Mouse (Mus musculus): Measurements from ENCODE around the gene Usp46. TPM values are rescaled to one million over a fixed set of nuclear protein-coding genes. Genes with fewer than 3 reads are reported as not detected.

Usp46 gene
- polyA plus RNA-seq, 1 experiment from 2014 or later = 30.1 TPM

DNA sequence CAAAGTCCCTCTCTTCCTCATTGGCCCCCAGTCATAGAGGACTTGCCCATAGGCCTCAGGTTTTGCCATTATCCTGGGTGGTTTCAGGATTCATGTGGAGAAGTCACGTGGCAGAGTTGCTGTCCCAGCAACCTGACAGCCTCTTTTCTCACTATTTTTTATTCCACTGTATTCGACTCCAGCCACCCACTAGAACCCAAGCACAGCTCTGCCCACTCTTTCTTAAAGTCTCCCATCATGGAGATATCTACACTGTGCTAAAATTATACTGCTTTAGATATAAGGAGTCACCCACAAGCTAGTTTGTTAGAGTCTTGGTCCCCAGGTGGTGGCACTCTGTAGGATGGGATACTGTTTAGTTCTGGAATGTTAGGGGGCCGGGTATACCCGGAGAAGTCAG, 27.7 kb downstream of the Usp46 start:
- WGBS = 94% methylated on average over 4 of the region's 4 CpGs
- Histone ChIP-seq H3K4me1 (peaks cover 17% of the 10 kb centered on the region), H3K9me3 (replicated peaks) (no peaks in the 10 kb centered on the region), H3K27me3 (ENCODE audit: low read depth, poor library complexity, severe bottlenecking) (no peaks in the 10 kb centered on the region), H3K27ac (replicated peaks) (no peak overlapping the region), H3K36me3 (peaks cover 11% of the 10 kb centered on the region; the same call in 1 of the 2 replicates), H3K4me3 (no peak overlapping the region)
- no peak for DNase-seq (ENCODE audit: low spot score)

DNA sequence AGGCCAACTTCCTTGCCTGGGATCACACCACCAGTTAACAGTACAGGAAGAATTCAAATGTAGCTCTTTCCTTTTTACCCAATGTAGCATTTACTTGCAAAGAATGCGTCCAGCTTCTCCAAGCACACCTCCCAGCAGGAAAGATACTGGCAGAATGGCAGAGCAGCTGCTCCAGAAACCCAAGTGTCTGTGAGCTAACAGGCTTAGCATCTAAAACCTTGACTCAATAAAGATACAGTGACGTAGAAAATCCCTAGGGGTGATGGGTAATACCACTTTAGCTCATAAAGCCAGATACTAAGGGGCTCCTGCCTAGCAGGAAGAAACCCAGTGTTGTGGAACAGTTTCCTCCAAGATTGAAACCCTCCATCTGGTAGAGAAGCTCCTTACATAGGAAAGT, 32.8 kb downstream of the Usp46 start:
- 82% methylated on average over 2 of the region's 2 CpGs for WGBS
- Histone ChIP-seq H3K27me3 (ENCODE audit: low read depth, poor library complexity, severe bottlenecking) (no peaks in the 10 kb centered on the region), H3K4me1 (no peaks in the 10 kb centered on the region), H3K36me3 (peaks cover 24% of the 10 kb centered on the region), H3K4me3 (no peak overlapping the region), H3K27ac (replicated peaks) (no peak overlapping the region), H3K9me3 (replicated peaks) (no peaks in the 10 kb centered on the region)
- no peak for DNase-seq (ENCODE audit: low spot score)

DNA sequence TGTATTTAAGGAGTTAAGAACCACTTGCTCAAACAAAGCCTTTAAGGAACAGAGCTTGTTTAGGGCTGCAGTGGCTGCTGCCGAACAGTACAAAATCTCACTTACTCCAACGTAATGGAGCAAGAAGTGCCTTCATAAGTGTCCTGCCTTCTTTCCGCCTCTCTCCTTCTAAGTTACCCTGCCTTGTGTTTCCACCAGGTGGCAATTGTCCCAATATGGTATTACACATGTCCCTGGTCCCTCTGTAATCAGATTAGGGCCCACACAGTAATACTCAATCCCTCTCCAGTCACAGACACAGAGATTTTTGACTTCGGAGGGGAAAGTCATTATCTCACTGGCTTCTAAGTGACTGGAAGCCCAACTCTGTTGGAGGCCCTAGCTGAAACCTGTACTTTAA, 34.1 kb downstream of the Usp46 start:
- no peaks in the 10 kb centered on the region for H3K27me3 ChIP-seq (ENCODE audit: low read depth, poor library complexity, severe bottlenecking)
- H3K9me3 ChIP-seq (replicated peaks) = no peaks in the 10 kb centered on the region
- H3K4me3 ChIP-seq = no peak overlapping the region
- H3K27ac ChIP-seq (replicated peaks) = no peak overlapping the region
- DNase-seq (ENCODE audit: low spot score) = no peak
- peaks cover 26% of the 10 kb centered on the region for H3K36me3 ChIP-seq
- 90% methylated on average over 4 of the region's 4 CpGs for WGBS
- H3K4me1 ChIP-seq = 0 out of 2 replicates have a peak, but pooled peaks cover 3% of the 10 kb centered on the region

DNA sequence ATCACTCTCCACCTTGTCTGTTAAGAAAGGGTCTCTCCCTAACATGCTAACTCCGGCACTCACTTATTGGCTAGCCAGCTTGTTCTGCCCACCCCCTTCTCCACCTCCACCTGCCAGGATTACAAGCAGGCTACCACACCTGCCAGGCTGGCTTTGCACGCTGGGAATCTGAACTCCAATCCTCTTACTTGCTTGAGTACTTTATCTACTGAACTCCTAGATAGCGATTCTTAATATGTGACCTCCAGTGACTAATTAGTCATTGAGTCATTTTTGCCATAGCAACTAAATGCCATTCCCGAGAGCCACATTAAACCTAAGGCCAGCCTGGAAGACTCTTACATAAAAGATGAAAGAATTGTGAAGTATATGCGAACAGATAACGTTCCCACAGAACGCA, 38.4 kb downstream of the Usp46 start:
- Histone ChIP-seq H3K9me3 (replicated peaks) (no peaks in the 10 kb centered on the region), H3K4me1 (0 out of 2 replicates have a peak, but pooled peaks cover 3% of the 10 kb centered on the region), H3K27ac (replicated peaks) (no peak overlapping the region), H3K27me3 (ENCODE audit: low read depth, poor library complexity, severe bottlenecking) (no peaks in the 10 kb centered on the region), H3K4me3 (no peak overlapping the region), H3K36me3 (peaks cover 35% of the 10 kb centered on the region)
- 86% methylated on average over 7 of the region's 7 CpGs for WGBS
- DNase-seq (ENCODE audit: low spot score) = no peak

DNA sequence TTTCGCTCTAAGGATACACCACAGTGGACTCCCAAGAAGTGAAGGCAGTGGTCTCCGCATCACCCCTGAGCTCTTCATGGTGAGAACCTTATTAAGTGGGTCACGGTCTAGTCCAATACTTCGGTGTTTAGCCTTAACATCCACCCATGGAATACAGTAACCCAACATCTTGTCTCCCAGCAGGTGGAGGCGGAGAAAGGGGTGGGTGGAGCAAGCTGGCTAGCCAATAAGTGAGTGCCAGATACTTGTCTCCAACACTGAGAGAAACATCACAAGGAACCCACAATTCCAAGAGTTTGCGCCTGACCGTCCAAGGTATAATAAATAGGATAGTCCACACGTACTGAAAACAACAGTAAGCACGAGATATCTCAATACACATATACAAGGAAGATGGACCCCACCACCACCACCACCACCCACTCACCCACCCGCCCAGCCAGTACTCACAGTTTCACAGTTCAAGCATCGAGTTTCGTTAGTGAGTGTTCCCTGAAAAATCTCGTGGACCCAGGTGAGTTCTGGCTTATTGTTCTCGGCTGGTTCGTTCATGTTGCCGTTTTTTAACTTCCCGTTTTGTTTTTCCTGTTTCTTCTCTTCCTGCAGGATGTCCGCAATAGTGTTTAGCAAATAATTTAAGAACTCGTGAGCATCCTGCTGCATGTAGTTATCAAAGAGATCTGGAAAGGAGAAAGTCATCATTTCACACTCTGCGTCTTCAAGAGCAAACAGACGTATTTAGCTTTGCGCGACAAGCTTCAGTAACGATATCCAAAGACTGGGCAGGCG, 39.3 kb downstream of the Usp46 start:
- Histone ChIP-seq H3K27me3 (ENCODE audit: low read depth, poor library complexity, severe bottlenecking) (no peaks in the 10 kb centered on the region), H3K9me3 (replicated peaks) (no peaks in the 10 kb centered on the region), H3K4me1 (0 out of 2 replicates have a peak, but pooled peaks cover 3% of the 10 kb centered on the region), H3K27ac (replicated peaks) (no peak overlapping the region), H3K4me3 (no peak overlapping the region), H3K36me3 (peaks cover 35% of the 10 kb centered on the region)
- 96% methylated on average over 25 of the region's 25 CpGs for WGBS
- DNase-seq (ENCODE audit: low spot score) = no peak

DNA sequence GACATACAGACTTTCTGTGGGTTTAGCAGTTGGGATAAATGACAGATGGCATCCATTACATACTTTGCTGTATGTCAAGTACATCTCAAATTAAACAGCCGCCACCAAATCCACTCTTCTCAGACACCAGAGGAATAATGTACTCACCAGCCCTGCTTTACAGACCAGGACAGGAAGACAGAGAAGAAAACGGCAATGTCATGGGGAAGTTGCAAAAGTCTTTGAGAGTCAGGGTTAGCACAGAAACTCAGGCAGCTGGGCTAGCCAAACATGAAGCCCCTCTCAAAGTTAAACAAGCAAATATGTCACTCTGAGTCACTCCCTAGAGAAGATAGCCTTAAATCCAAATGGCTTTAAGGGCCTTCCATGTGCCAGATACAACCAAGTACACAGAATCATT, 40.0 kb downstream of the Usp46 start:
- Histone ChIP-seq H3K27me3 (ENCODE audit: low read depth, poor library complexity, severe bottlenecking) (no peaks in the 10 kb centered on the region), H3K4me1 (0 out of 2 replicates have a peak, but pooled peaks cover 3% of the 10 kb centered on the region), H3K9me3 (replicated peaks) (no peaks in the 10 kb centered on the region), H3K4me3 (no peak overlapping the region), H3K36me3 (peaks cover 35% of the 10 kb centered on the region), H3K27ac (replicated peaks) (no peak overlapping the region)
- 91% methylated on average over 2 of the region's 2 CpGs for WGBS
- no peak for DNase-seq (ENCODE audit: low spot score)

DNA sequence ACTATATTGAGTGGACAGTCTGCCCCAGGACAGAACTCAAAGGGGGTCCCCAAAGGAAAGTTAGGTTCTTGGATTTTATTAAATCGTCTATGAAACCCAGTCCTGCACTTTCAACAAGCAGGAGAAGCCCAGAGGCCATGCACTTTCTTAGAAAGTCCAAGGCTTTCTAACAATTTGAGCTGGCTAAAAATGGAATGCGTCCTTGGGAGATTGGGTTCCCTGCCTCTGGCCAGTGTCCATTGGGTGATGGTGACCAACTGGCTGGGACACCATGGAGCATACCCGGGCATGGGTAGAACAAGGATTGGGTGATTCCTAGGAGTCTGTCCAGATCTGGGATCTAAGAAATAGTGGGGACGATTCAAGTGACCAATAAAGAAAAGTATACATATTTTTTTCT, 47.7 kb downstream of the Usp46 start:
- Histone ChIP-seq H3K36me3 (peaks cover 38% of the 10 kb centered on the region), H3K27ac (replicated peaks) (no peak overlapping the region), H3K9me3 (replicated peaks) (no peaks in the 10 kb centered on the region), H3K4me3 (no peak overlapping the region), H3K4me1 (peaks cover 12% of the 10 kb centered on the region), H3K27me3 (ENCODE audit: low read depth, poor library complexity, severe bottlenecking) (no peaks in the 10 kb centered on the region)
- DNase-seq (ENCODE audit: low spot score) = no peak
- WGBS = 89% methylated on average over 4 of the region's 4 CpGs

DNA sequence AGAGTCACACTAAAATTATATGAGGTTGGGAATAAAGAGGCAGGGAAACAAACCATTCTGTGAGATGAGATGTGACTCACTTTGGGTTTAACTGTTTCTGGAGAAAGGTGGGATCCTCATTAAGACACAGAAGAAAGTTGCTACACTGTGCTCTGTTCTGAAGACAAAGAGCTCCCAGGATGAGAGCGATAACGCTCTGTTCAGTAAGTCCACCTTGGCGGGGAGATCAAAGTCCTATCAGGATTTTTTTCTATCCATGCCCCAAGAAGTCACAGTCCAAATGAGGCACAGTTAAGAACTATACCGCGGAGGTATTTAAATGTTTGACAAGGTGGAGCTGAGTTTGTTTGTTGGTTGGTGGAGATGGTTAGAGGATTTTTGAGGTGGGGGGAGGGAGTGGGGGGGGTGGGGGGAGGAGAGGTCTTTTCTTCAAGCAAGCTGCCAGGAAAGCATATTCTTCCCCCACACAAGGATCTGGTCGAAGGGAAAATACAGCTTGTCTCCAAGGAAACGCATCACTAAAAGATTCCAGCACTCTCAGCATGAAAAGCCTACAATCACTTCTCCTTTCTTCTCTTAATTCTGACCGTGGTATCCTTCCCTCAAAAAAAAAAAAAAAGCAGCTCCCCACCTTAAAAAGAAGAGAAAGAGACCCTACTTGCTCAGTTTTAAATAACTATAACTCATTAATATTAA, 49.2 kb downstream of the Usp46 start:
- peaks cover 12% of the 10 kb centered on the region for H3K4me1 ChIP-seq
- 81% methylated on average over 8 of the region's 8 CpGs for WGBS
- DNase-seq (ENCODE audit: low spot score) = no peak
- no peaks in the 10 kb centered on the region for H3K9me3 ChIP-seq (replicated peaks)
- peaks cover 53% of the 10 kb centered on the region for H3K36me3 ChIP-seq
- H3K4me3 ChIP-seq = no peak overlapping the region
- H3K27ac ChIP-seq (replicated peaks) = no peak overlapping the region
- no peaks in the 10 kb centered on the region for H3K27me3 ChIP-seq (ENCODE audit: low read depth, poor library complexity, severe bottlenecking)

DNA sequence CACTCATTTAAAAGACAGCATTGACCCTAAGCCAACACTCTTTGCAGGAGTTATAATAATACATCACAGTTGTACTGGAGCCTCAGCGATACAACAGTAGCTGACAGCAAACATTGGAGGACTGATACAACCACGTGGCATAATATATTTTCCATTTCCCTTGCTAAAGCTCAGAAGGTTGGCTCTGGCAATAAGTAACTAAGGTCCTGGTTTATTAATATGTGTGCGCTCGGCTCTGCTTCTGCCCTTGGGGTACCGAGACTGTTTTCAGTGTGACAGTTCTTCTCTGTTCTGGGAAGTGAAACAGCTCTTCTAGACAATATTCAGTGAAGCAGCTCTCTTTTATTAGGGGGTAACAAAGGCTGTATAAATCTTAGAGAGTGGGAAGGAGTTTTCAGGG, 50.7 kb downstream of the Usp46 start:
- no peak overlapping the region for H3K4me3 ChIP-seq
- H3K4me1 ChIP-seq = peaks cover 12% of the 10 kb centered on the region
- no peaks in the 10 kb centered on the region for H3K9me3 ChIP-seq (replicated peaks)
- no peak for DNase-seq (ENCODE audit: low spot score)
- peaks cover 55% of the 10 kb centered on the region for H3K36me3 ChIP-seq
- H3K27ac ChIP-seq (replicated peaks) = no peak overlapping the region
- WGBS = 92% methylated on average over 5 of the region's 5 CpGs
- no peaks in the 10 kb centered on the region for H3K27me3 ChIP-seq (ENCODE audit: low read depth, poor library complexity, severe bottlenecking)

DNA sequence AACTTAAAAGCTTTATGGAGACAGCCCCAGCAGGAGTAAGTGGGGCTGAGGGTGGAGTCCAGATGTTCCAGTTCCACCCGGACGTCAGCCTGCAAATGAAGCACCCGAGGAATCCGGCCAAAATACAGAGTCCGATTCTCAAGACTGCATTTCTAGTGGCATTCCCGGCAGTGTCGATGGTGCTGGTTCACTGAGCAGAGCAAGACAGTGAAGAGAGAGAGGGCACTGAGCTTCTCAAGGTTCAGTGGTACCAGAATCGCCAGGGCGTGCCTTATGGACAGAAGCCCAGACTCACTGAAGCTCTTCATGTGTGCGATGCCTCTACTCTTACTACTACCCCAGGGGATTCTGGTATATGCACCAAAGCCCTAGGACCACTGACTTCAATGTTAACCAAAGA, 56.6 kb downstream of the Usp46 start:
- Histone ChIP-seq H3K4me1 (peaks cover 8% of the 10 kb centered on the region; the same call in 1 of the 2 replicates), H3K27me3 (ENCODE audit: low read depth, poor library complexity, severe bottlenecking) (no peaks in the 10 kb centered on the region), H3K27ac (replicated peaks) (0 out of 2 replicates have a peak overlapping the region, but pooled peaks have one; percentile 9), H3K36me3 (peaks cover 48% of the 10 kb centered on the region), H3K4me3 (no peak overlapping the region), H3K9me3 (replicated peaks) (no peaks in the 10 kb centered on the region)
- DNase-seq (ENCODE audit: low spot score) = no peak
- 90% methylated on average over 10 of the region's 10 CpGs for WGBS

DNA sequence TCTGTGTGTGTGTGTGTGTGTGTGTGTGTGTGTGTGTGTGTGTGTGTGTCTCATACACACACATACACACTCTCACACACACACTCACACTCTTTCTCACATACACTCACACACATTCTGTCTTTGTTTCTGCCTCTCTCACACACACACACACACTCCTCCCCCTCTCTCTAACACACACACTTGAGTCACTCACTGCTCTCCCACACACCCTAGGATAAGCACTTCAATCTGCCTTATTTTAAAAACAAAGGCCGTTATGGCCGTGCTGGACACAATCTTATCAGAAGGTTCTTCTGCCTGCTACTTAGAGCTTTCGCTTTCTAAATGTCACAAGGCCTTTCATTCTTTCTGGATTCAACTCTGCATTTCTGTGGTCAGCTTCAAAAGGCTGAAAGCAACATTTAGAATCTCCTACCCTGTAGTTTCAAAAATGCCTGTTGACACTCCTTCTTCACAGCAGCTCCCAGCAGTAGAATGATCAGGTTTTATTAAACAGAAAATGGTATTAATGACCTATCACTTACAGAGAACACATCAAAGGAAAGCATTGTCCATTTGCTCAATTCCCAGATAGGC, 60.6 kb downstream of the Usp46 start:
- no peak for DNase-seq (ENCODE audit: low spot score)
- 87% methylated on average over 3 of the region's 3 CpGs for WGBS
- H3K27ac ChIP-seq (replicated peaks) = no peak overlapping the region
- peaks cover 8% of the 10 kb centered on the region; the same call in 1 of the 2 replicates for H3K4me1 ChIP-seq
- H3K4me3 ChIP-seq = no peak overlapping the region
- H3K27me3 ChIP-seq (ENCODE audit: low read depth, poor library complexity, severe bottlenecking) = no peaks in the 10 kb centered on the region
- H3K9me3 ChIP-seq (replicated peaks) = no peaks in the 10 kb centered on the region
- peaks cover 56% of the 10 kb centered on the region for H3K36me3 ChIP-seq

DNA sequence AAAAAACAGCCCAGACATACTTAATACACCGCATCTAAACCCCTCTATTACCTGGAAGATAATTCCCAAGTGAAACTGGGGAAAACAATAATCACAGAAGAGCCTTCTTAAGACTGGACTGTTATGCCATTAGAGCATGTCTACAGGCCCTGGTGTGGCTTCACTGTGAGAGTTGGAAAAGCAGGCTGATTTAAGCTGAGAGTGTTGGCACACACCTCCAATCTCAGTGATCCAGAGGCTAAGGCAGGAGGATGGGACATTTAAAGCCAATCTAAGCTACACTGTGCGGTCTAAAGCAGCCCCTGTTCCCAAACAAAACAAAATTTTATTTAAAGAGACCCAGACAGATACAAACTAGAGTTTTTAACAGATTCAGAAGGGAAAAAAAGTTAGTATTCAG, 62.3 kb downstream of the Usp46 start:
- H3K36me3 ChIP-seq = peaks cover 64% of the 10 kb centered on the region
- WGBS = 93% methylated on average over 2 of the region's 2 CpGs

DNA sequence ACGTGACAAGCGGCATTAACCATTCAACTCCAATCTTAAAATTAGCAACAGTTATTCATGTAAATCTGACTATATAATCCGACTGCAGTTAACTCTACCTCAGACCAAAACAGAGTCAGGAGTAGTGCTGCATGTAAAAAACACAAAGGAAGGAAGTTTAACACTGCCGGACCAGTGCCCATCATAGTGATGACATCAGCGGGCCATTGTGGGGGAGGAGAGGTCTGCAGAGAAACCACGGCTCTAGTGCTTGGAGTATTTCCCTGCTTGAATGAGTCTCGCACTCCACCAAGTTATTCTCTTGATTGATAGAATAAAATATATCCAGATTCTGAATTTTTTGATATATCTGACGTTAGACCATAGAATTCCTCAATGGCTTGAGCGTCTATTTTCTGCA, 66.5 kb downstream of the Usp46 start:
- DNase-seq (ENCODE audit: low spot score) = no peak
- peaks cover 69% of the 10 kb centered on the region for H3K36me3 ChIP-seq
- H3K27me3 ChIP-seq (ENCODE audit: low read depth, poor library complexity, severe bottlenecking) = no peaks in the 10 kb centered on the region
- 91% methylated on average over 9 of the region's 9 CpGs for WGBS
- H3K27ac ChIP-seq (replicated peaks) = no peak overlapping the region
- no peaks in the 10 kb centered on the region for H3K9me3 ChIP-seq (replicated peaks)
- no peak overlapping the region for H3K4me3 ChIP-seq
- no peaks in the 10 kb centered on the region for H3K4me1 ChIP-seq

More for the DNA sequence above, 62.3 kb downstream of the Usp46 start:
- H3K9me3 ChIP-seq (replicated peaks) = no peaks in the 10 kb centered on the region
- no peak overlapping the region for H3K27ac ChIP-seq (replicated peaks)
- H3K4me1 ChIP-seq = no peaks in the 10 kb centered on the region
- no peak overlapping the region for H3K4me3 ChIP-seq
- H3K27me3 ChIP-seq (ENCODE audit: low read depth, poor library complexity, severe bottlenecking) = no peaks in the 10 kb centered on the region
- DNase-seq (ENCODE audit: low spot score) = no peak

All from midbrain, embryonic 10.5 days (tissue).